Mouse (Mus musculus): ENCODE results near the gene Palm3.
A peak's percentile ranks its signal among the peaks of the same experiment; 100 is the strongest.

- peak; percentile 37 for TF ChIP-seq CTCF (IDR thresholded peaks at IDR 0.05; ENCODE audit: low read depth)
- no peak for TF ChIP-seq EP300 (optimal IDR thresholded peaks at IDR 0.05)
These were observed at the start of gene Palm3 for GRCm38 (mm10) chr8:84021096-84021495.

Measured in stomach, postnatal 0 days (tissue).